Mouse (Mus musculus) CD4-positive helper T cell, adult 2 months (primary cell): Measurements from ENCODE around the gene Trmo.

Experiments used
- DNase-seq: peaks from one replicate; pipeline ENCODE4 v3.0.0-alpha.2; 2012; ENCODE audit warnings: low read depth, missing footprints, low spot score

The Trmo gene

DNA sequence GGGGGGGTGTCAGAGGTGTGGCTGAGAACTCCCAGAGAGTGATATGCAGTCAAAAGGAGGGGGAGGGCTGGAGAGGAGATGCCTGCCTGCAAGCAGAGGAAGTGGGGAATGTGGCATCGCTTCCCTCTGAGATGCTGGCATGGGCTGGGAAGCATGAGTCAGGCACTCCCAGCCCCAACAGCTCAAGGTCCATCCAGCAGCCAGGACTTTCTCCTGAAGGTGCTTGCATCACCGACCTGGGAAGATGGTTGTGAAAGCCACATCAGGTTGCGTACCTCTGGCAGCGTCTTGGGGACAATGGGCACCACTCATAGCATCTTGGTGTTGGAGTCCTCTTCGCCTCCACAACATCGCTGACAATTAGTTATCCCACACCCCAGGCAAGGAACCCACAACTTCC lies 18.8 kb downstream of the Trmo start:
- no peak for DNase-seq

DNA sequence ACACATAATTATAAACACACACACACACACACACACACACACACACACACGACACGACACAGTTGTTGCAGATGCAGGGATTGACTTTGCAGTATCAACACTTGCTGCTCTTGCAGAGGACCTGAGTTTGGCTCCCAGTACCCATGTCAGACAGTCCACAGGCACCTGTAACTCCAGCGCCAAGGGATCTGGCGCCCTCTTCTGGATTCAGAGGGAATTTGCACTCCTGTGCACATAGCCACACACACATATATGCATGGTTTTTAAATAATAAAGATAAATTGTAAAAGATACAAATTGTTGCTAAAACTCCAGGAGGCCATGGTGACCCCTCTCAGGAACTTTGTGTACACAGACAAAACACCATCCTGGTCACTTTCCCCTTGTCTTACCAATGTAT lies 20.2 kb downstream of the Trmo start:
- DNase-seq: no peak

DNA sequence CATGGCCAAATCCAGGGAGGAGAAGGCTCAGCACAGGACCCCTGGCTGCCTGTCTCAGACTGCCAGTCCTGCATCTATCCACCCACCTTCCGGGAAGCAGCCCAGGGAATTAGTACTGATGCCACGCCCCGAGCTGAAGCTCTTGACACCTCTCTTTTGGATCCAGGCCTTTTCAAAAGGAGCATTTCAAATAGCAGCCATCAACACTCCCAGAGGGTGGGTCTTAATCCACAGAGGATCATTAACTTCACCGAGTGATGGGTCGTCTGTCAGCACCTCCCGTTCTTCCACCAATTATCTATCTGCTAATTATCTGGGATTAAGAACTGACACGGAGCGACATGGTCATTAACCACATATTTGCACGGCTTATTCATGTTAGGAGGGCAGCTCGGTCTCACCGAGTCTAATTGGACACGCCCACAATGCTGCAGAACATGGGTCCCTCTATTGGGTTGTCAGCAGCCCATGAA lies 21.7 kb downstream of the Trmo start:
- DNase-seq: no peak

DNA sequence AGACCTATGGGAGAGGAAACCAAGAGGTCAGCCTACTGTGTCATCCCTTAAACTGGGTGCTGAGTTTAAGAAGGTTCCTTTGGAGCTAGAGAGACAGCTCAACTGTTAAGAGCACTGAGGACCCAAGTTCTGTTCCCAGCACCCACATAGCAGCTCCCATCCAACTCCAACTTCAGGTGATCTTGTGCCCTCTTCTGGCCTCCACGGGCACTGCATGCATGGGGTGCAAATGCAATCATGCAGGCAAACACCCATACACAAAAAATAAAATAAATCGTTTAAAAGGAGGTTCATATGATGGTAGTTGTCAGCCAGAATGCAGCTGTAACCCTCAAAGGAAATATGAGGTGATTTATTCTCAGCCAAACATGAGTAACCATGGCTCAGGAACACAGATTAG lies 24.9 kb downstream of the Trmo start:
- DNase-seq: no peak

DNA sequence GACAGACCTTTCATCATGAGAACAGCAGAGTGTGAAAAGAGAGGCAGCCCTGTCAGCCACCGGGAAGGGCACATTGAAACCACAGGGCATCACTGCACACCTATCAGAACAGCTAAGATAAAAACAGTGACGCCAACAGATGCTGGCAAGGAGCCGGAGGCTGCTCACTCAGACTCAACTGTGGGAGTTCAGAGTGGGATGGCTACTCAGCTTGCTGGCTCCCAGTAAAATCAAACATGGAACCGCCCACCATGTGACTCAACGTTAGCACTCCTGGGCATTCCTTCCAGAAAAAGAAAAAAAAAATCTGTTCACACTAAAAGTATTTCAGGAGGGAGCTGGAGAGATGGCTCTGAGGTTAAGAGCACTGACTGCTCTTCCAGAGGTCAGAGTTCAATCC lies 28.0 kb downstream of the Trmo start:
- DNase-seq: no peak

DNA sequence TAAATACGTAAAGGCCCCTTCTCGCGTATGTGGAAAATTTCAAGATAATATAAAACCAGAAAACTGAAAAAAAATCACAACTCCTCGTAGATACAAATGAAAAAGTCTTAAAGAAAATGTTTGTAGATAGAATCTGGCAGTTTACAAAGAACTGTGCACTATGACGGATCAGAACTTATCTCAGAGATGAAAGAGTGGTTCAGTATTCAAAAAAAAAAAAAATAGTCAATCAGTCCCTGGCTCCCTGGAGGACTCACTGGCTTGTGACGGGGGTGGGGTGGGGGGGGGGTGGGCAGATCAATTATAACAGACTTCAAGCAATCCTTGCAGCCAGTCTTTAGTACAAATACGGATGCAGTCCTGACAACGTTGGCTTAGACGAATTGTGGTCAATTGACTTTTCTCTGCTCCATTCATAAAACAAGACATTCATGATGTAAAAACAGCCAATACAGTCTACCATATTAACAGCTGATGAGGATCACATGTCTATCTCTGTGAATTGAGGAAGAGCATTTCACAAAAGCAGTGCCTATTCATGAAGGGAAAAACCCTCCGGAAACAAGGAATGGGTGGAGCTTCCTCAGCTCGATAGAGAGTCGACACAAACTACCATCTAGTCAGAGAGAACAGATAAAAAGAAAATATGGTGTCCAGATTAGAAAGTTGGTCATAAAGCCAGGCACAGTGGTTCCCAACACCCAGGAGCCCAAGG lies 29.5 kb downstream of the Trmo start:
- peak; percentile 47 for DNase-seq

DNA sequence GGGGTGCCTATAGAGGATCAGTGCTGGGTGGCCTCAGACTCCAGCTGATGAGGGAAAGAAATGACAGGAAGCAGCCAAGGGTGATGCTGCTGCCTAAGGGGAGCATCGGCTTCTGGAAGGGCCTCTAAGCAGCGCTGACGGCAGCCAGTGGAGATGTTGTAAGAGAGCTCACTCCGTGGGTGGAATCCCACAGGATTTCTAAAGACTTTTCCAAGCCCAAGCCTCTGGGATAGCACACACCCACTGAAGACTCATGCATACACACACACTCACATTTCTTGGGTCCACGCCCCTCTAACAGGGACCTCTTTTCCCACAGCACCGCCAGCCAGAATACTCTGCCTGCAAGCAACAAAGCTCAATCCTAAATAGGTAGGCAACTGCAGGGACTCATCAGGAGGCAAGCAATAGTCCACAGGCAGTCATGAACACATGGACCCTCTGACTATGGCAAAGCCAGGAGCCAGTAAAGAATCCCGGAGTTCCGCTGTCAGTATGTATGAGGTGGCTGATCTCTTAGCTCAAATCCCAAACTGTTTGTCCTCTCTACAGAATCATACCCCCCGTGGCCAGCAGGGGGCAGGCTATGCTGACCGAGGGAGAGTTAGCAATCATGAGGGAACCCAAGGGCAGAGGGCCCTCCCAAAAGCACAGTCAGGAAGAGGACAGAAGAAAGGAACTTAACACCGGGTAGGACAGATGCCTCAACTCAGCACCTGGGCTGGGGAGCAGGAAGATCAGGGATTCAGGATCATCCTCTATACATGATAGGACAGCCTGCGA lies 32.7 kb downstream of the Trmo start:
- DNase-seq: peak; percentile 47

DNA sequence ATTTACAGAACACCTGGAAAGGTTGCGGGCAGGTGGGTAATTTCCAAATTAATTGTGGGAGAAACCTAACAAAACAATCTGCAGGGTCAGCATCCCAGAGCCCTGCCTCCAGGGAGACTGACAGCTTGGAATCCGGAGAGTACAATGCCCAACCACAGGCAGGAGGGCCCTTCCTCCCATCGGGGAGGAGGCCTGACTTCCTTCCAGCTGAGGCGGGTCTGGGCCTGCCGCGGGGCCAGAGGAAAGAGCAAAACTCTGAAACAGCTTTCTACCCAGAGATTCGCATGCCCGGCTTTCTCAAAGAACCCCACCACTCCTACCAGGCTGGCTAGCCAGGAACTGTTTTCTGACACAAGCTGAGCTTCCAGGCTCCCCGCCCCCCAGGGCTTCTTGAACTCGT lies 36.2 kb downstream of the Trmo start:
- DNase-seq: no peak

DNA sequence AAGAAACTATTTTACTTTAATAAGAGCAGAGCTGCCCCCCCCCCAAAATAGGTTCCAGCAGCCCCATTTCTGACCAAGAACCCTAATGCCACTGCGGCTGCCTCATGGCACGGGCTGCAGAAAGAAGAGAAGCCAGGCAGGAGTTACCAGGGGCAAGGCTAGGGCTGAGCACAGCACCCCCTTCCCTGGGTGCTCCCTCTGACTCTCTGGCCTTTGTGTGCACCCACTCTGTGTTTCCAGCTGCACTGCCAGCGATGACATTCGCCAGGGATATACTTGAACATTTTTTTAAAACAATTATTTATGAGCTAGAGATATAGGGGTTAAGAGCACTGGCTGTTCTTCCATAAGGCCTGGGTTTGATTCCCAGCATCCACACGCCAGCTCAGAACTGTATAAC lies 39.7 kb downstream of the Trmo start:
- DNase-seq: no peak

DNA sequence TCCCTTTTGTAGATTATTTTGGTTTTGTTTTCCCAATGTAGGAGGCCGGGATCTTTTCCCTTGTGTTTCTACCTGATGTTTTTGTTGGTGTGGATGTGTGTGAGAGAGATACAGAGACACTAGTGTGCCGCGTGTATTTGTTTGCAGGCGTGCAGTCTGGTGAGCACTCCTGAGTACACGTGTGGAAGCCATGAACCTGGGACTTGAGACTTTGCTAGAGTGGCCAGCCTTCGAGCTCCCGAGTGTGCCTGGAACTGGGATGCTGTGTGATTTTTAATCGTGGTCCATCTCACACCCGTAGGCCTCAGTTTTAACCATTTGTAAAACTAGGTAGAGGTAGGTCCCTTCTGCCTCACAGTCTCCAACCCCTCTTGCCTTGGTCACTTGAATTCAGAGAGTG lies 40.3 kb downstream of the Trmo start:
- DNase-seq: no peak

DNA sequence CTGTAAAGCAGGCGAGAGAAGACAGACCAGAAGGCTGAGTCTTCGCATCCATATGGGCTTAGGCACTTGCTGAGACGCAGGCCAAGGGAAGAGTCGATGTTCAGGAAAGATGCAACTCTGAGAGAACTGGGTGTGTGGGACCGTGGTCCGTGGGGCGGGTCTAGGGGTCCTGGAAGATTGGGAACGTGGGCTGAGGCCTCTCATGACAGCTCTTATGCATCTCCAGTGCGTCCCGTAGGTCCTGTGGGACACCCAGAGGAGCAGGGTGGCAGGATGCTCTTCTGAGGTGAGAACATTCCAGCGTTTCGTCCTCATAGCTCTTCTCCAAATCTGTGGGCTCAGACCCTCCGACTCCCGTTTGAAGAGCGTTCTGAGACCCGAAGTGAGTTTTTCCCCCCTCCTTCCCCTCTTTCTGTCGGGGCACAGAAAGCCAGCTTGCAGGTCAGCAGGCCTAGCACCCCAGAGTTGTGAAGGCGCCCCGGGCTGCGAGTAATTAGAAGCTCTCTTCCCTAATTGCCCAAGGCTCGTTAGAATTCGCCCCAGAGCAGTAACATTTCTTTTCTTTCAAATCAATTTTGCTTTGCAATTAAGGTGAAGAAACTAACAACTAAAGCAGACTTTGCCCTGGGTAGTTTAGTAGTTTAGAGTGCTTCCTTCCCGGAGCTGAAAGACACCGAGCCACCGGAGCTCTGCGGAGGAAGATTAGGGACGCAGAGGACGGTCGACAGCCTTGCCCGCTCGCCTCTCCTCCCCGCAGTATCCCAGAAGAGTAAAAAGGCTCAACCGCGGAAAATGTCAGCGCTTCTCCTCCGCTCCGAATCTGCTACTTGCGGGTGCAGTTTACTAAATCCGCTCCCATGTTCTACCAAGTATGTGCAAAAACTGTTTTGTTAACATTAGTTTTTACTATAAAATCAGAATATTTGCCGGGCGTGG lies 41.4 kb downstream of the Trmo start:
- DNase-seq: no peak

DNA sequence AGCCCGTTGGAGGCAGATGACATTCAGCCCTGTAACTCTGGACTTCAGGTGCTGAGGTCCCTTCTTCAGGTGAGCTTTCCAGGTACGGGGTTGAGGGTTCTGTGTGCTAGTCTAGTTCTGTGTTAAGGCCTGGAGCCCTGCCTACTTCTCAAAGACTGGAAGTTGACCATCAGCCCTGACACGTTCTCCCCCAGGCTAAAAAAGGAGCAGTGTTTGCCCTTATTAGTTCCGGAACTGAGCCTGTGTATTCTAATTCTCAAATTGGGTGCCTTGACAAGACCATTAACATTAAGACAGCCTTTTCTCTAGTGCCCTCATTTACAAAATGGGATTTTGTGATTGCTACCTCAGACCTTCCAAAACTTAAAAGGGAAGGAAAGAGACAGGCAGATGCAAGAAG lies 42.1 kb downstream of the Trmo start:
- DNase-seq: no peak

DNA sequence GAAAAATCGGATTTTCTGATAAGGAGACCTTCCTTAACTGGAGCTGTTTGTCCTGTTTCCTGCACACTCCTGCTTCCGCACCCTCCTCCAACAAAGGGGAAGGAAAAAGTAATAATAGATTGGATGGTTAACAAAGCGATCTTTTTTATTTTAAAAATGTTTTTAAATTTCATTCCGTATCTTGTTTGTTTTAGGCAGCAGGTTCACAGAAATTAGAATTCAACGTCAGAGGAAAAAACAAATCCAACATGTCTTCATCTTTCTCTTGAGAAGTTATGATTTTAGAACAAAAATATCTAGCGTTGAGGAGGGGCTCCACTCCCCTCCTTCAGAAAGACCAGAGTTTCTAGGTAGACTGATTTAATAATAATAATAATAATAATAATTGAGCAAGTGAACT lies 43.0 kb downstream of the Trmo start:
- DNase-seq: no peak

DNA sequence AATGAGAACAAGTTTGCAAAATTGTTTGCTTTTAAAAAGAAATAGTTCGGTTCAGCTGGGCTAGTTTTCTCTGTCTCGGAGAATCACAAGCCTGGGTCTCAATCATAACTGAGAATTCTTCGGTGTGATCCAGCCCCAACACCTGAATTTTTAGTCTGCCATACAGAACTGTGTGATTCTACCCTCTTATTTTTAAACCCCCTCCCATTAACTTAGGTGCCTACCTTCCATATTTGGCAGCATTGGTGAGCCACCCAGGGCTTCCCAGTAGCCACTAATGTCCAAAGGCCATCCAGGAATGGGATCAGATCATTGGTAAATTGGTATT lies 43.5 kb downstream of the Trmo start:
- DNase-seq: no peak

DNA sequence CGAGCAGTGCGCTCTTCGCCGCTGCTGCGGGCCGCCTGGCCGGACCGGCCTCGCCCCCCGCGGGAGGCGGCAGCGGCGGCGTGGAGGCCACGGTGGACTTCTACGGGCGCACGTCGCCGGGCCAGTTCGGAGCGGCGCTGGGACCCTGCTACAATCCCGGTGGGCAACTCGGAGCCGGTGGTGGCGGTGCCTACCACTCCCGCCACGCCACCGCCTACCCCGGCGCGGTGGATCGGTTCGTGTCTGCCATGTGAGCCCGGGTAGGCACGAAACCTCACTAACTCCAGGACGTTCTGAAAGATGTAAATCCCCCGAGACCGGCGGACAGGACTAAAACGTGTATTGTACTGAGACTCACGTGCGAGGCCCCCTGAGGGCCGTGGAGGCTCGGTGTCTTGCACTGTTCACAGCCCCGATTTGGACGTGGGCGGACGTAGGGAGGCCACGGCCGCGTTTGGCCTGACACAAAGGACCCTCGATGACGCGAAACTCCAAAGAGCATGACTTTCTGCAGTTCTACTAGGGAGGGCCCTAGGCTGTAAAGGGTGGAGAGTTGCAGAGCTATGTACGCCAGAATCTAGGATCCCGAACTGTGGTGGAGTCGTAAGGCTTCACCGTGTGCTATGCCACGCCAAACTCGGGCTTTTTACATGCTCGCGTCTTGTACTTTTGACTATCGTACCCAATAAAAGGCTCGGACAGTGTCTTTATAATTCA lies 44.0 kb downstream of the Trmo start:
- no peak for DNase-seq

DNA sequence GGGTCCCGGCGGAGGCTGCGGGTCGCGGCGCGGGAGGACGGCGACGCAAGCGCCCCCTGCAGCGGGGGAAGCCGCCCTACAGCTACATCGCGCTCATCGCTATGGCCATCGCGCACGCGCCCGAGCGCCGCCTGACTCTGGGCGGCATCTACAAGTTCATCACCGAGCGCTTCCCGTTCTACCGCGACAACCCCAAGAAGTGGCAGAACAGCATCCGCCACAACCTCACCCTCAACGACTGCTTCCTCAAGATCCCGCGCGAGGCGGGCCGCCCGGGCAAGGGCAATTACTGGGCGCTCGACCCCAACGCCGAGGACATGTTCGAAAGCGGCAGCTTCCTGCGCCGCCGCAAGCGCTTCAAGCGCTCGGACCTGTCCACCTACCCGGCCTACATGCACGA lies 44.9 kb downstream of the Trmo start:
- peak; percentile 60 for DNase-seq

DNA sequence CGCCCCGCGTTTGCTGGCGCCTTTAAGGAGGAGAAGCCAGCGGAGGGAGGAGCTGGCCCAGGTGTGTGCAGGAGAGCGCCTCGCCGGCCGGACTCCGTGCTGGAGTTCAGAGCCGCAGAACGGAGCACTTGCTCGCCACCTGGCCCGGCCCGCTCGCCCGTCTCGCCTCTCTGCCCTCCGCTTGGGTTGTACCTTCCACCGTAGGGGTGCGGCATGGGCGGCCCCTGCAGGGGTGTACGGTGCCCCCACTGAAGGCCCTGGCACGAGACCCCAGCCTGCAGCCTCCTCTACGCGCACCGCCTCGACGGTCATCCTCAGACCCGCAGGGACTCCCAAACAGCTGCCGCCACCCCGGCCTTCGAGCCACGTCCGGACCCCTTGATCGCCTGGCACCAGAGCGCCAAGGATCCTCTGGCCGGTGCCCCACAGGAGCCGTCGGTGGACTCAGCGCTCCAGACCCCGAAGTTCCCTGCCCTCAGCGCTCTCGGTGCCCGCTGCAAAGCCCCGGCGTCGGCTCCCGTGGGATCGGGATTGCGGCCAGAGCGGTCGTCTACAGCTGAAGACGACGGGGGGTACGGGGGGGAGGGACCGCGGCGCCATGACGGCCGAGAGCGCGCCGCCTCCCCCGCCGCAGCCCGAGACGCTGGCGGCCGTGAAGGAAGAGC lies 45.5 kb downstream of the Trmo start, which contains the start of gene Foxe1:
Gene Foxe1 (plus strand): TSS at position 14 of the 665 bp plus-strand sequence.
- DNase-seq: no peak

DNA sequence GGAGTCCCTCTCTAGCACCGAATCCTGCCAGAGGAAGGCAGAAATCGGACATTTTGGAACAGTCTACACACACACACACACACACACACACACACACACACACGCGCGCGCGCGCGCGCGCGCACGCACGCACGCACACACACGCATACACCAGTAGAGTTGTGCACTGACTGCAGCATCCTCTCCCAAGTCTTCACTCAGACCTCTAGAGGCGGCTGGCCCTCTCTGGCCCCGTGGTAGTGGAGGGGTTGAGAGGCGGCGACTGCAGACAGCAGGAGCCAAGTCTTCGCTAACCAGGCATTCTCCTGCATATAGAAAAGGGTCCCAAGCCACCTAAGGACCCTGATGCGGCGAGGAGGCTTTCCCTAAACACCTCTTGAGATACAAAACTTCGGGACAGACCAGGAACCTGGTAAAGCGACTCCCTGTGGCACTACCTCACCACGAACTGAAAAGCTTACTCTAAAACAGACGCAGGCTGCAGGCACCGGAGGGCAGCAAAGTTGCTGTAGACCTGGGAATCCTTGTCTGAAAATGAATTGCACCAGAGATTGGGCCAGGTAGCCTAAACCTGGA lies 46.4 kb downstream of the Trmo start:
- DNase-seq: no peak

DNA sequence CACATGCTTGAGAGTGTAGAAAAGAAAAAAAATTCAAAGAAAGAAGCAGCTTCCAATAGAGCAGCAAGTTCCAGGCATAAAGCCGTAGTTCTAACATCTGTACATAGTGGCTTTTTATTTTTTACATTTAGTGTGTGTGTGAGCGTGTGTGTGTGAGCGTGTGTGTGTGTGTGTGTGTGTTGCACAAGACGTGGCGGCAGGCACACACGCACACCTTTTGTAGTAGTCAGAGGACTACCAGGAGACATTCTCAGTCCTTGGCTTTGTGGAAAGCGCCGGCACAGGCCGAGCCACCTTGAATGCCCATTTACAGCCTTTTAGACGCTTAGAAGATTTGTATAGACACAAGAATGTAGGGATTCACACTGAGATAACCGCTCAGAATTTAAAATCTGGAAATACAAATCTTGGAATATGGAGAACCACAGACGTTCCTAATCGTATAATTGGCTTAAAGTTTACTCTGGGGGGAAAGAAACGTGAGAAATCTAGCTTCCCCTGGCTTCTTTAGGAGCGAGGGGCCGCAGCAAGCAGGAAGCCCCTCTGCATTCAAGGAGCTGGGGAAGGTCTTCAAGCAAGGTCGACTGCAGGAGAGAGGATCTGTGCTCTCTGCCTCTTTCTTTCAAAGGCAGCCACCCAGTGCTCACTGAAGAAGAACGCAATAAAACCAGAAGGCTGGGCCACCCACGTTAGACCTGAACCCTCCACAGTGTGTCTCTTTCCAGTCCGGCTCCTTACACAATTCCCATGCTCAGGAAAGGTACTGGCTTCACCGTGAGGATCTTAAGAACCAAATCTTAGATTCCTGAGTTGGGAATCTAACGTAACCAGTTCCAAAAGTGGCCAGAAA lies 47.2 kb downstream of the Trmo start:
- no peak for DNase-seq

DNA sequence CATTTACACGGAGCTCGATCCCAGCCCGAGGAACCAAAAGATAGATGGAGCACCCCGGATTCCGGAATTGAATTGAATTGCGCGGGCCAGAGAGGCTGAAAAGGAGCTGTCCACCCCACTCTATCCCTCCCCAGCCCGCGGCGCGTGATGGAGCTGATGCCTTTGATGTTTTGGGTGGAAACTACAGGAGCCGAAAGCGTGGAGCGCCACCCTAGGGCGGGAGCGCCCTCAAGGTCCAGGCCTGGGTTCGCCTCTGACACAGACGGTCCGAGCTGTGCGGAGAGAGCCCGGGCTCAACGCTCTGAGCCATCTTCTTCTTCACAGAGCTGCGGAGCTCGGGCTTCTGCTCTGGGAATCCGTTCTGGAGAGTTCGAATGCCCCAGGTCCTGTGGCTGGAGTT lies 49.7 kb downstream of the Trmo start:
- DNase-seq: no peak
